Comparison of ENCODE assay signal across 22 mouse cellular contexts in genomic region chr12:108210623-108211022, GRCm38 (mm10). TPM values are rescaled to one million over a fixed set of nuclear protein-coding genes. Genes with fewer than 3 reads are reported as not detected.
DNase-seq lines count a peak whose midpoint lies in the region; ATAC-seq lines count a peak whose summit lies in the region.
"Had no signal": no experiment of that assay in that cellular context is flagged by ENCODE, and none has a peak within 500 bp of the region (broad histone marks: within the 10 kb centered on the region; RNA-seq: fewer than 3 reads in every experiment).

No protein-coding gene starts in this region.

- no peak overlapping the region for H3K4me2 ChIP-seq in neural tube, embryonic 13.5 days
- no peak overlapping the region for H3K4me2 ChIP-seq in neural tube, embryonic 15.5 days
- H3K4me2 ChIP-seq: embryonic facial prominence, embryonic 15.5 days; forebrain, embryonic 12.5 days; heart, embryonic 12.5 days; hindbrain, embryonic 12.5 days had no signal

- peaks cover 75% of the 10 kb centered on the region for H3K4me1 ChIP-seq in neural tube, embryonic 13.5 days (replicated peaks)
- peaks cover 67% of the 10 kb centered on the region for H3K4me1 ChIP-seq in neural tube, embryonic 15.5 days
- H3K4me1 ChIP-seq in limb, embryonic 10.5 days, result peaks cover 74% of the 10 kb centered on the region
- peaks cover 77% of the 10 kb centered on the region for H3K4me1 ChIP-seq in midbrain, embryonic 10.5 days

- no peak for ATAC-seq in cerebellum, adult (ENCODE audit: insufficient number of reproducible peaks, low FRiP score, low TSS enrichment)
- ATAC-seq in neural tube, embryonic 13.5 days (ENCODE audit: low read depth), result no peak
- no peak for ATAC-seq in neural tube, embryonic 15.5 days (ENCODE audit: low FRiP score)
- ATAC-seq: forebrain, embryonic 16.5 days; hindbrain, embryonic 16.5 days; inflammation-experienced regulatory T-cells, adult 6 months; intestine, postnatal 0 days had no signal

- H3K9ac ChIP-seq in neural tube, embryonic 13.5 days, result 0 out of 2 replicates have a peak overlapping the region, but pooled peaks have one; percentile 50
- H3K9ac ChIP-seq in neural tube, embryonic 15.5 days (replicated peaks), result no peak overlapping the region
- H3K9ac ChIP-seq: embryonic facial prominence, embryonic 15.5 days; forebrain, embryonic 12.5 days had no signal

- no peaks in the 10 kb centered on the region for H3K27me3 ChIP-seq in neural tube, embryonic 13.5 days
- no peaks in the 10 kb centered on the region for H3K27me3 ChIP-seq in neural tube, embryonic 15.5 days (replicated peaks)
- H3K27me3 ChIP-seq in limb, embryonic 10.5 days (ENCODE audit: low read depth, poor library complexity, severe bottlenecking), result peaks cover 4% of the 10 kb centered on the region; the same call in 1 of the 2 replicates
- H3K27me3 ChIP-seq in midbrain, embryonic 10.5 days (ENCODE audit: low read depth, poor library complexity, severe bottlenecking), result no peaks in the 10 kb centered on the region
- H3K27me3 ChIP-seq: embryonic facial prominence, embryonic 15.5 days; heart, embryonic 12.5 days; hindbrain, embryonic 12.5 days had no signal

- no peak overlapping the region for H3K4me3 ChIP-seq in neural tube, embryonic 13.5 days
- no peak overlapping the region for H3K4me3 ChIP-seq in neural tube, embryonic 15.5 days (replicated peaks)
- no peak overlapping the region for H3K4me3 ChIP-seq in limb, embryonic 10.5 days
- H3K4me3 ChIP-seq in midbrain, embryonic 10.5 days, result no peak overlapping the region
- H3K4me3 ChIP-seq: embryonic facial prominence, embryonic 15.5 days; erythroblast, embryonic 14.5 days; forebrain, embryonic 12.5 days; heart, adult 2 months; heart, embryonic 12.5 days; hindbrain, embryonic 12.5 days had no signal

- 93% methylated on average over 15 of the region's 15 CpGs for WGBS in neural tube, embryonic 13.5 days
- 92% methylated on average over 15 of the region's 15 CpGs for WGBS in neural tube, embryonic 15.5 days
- WGBS in limb, embryonic 10.5 days, result 86% methylated on average over 15 of the region's 15 CpGs
- 93% methylated on average over 15 of the region's 15 CpGs for WGBS in midbrain, embryonic 10.5 days

- DNase-seq in cerebellum, adult 11 months, result peak; percentile 24
- peak; percentile 54 for DNase-seq in cerebellum, adult 9-11 months
- no peak for DNase-seq in limb, embryonic 10.5 days (ENCODE audit: low spot score)
- no peak for DNase-seq in midbrain, embryonic 10.5 days (ENCODE audit: low spot score)
- no peak for DNase-seq in yolk sac, embryonic 10.5 days (ENCODE audit: low spot score)
- DNase-seq: adrenal gland, postnatal 10 days; embryo, embryonic 11 days; gastrocnemius, postnatal 14 days; heart, adult 2 months; heart, postnatal 4 days had no signal

- peaks cover 16% of the 10 kb centered on the region for H3K36me3 ChIP-seq in neural tube, embryonic 13.5 days
- peaks cover 9% of the 10 kb centered on the region for H3K36me3 ChIP-seq in neural tube, embryonic 15.5 days
- H3K36me3 ChIP-seq in limb, embryonic 10.5 days, result peaks cover 30% of the 10 kb centered on the region
- H3K36me3 ChIP-seq in midbrain, embryonic 10.5 days, result peaks cover 40% of the 10 kb centered on the region

- 0 out of 2 replicates have a peak overlapping the region, but pooled peaks have one; percentile 84 for H3K27ac ChIP-seq in neural tube, embryonic 13.5 days (replicated peaks)
- no peak overlapping the region for H3K27ac ChIP-seq in neural tube, embryonic 15.5 days (replicated peaks)
- H3K27ac ChIP-seq in limb, embryonic 10.5 days, result 0 out of 2 replicates have a peak overlapping the region, but pooled peaks have one; percentile 70
- no peak overlapping the region for H3K27ac ChIP-seq in midbrain, embryonic 10.5 days (replicated peaks)
- H3K27ac ChIP-seq: forebrain, embryonic 12.5 days; heart, adult 2 months; hindbrain, embryonic 12.5 days had no signal

- no peaks in the 10 kb centered on the region for H3K9me3 ChIP-seq in neural tube, embryonic 13.5 days
- no peaks in the 10 kb centered on the region for H3K9me3 ChIP-seq in neural tube, embryonic 15.5 days (replicated peaks)
- no peaks in the 10 kb centered on the region for H3K9me3 ChIP-seq in limb, embryonic 10.5 days (replicated peaks)
- no peaks in the 10 kb centered on the region for H3K9me3 ChIP-seq in midbrain, embryonic 10.5 days (replicated peaks)
- H3K9me3 ChIP-seq: embryonic facial prominence, embryonic 15.5 days; forebrain, embryonic 12.5 days; heart, embryonic 12.5 days; hindbrain, embryonic 12.5 days had no signal

RNA-seq across cellular contexts. Expression of gene Ccnk, which starts 31.2 kb away (rescaled TPM):
- polyA plus RNA-seq in neural tube, embryonic 13.5 days (2015; fragmentation: Nextera tagmentation; extraction: Ambion mirVana), result 3.7 and 4.2 TPM in 2 replicates
- polyA plus RNA-seq in neural tube, embryonic 15.5 days (2015; fragmentation: Nextera tagmentation; extraction: Ambion mirVana), result 2.4 and 2.7 TPM in 2 replicates
- polyA plus RNA-seq in limb, embryonic 10.5 days (2016; fragmentation: Nextera tagmentation; extraction: Ambion mirVana), result 3.3 and 3.4 TPM in 2 replicates
- 3.3 and 3.5 TPM in 2 replicates for polyA plus RNA-seq in midbrain, embryonic 10.5 days (2016; fragmentation: Nextera tagmentation; extraction: Ambion mirVana)

RNA-seq across cellular contexts. Expression of gene Setd3, which starts 31.5 kb away (rescaled TPM):
- 107 and 109 TPM in 2 replicates for polyA plus RNA-seq in neural tube, embryonic 13.5 days (2015; fragmentation: Nextera tagmentation; extraction: Ambion mirVana)
- 97.5 and 98.3 TPM in 2 replicates for polyA plus RNA-seq in neural tube, embryonic 15.5 days (2015; fragmentation: Nextera tagmentation; extraction: Ambion mirVana)
- polyA plus RNA-seq in limb, embryonic 10.5 days (2016; fragmentation: Nextera tagmentation; extraction: Ambion mirVana), result 71.4 and 76.9 TPM in 2 replicates
- polyA plus RNA-seq in midbrain, embryonic 10.5 days (2016; fragmentation: Nextera tagmentation; extraction: Ambion mirVana), result 77.8 and 77.9 TPM in 2 replicates

Comparison
In these comparisons a context has a peak if more than half of its experiments do, and no peak if none do; other contexts are left out.
1. H3K27ac ChIP-seq: peak in neural tube, embryonic 13.5 days (single experiment) and limb, embryonic 10.5 days (single experiment); none in neural tube, embryonic 15.5 days (single experiment) and midbrain, embryonic 10.5 days (single experiment).
2. DNase-seq: peak in cerebellum, adult 11 months (single experiment) and cerebellum, adult 9-11 months (single experiment); none in limb, embryonic 10.5 days (single experiment), midbrain, embryonic 10.5 days (single experiment) and yolk sac, embryonic 10.5 days (single experiment).